Mouse (Mus musculus) forebrain, embryonic 15.5 days (tissue): ENCODE measurements around the gene Ggct. TPM values are rescaled to one million over a fixed set of nuclear protein-coding genes. Genes with fewer than 3 reads are reported as not detected.
"Not testable (repeated sequence)": the region's sequence is repeated elsewhere in the genome, so short reads cannot be mapped to it uniquely, and the experiment has no call there.

Experiments
- ATAC-seq: fragments of 200-750 bp; cut with Nextera tagmentation; replicated peaks from 2 replicates; pipeline ENCODE4 v1.8.0; 2017; ENCODE audit warnings: mild to moderate bottlenecking, moderate TSS enrichment, moderate library complexity
- H3K27ac ChIP-seq: fragments of 300-500 bp; sonication (generic); replicated peaks from 2 replicates; pipeline ENCODE4 v1.5.1; 2015; ENCODE audit warnings: mild to moderate bottlenecking, inconsistent platforms
- H3K27me3 ChIP-seq: fragments of 300-500 bp; sonication (generic); 2 replicates; pipeline ENCODE4 v1.6.1; 2015; ENCODE audit warnings: inconsistent platforms
- H3K36me3 ChIP-seq: fragments of 300-500 bp; sonication (generic); 2 replicates; pipeline ENCODE4 v1.6.1; 2015; ENCODE audit warnings: mild to moderate bottlenecking, inconsistent platforms
- H3K4me1 ChIP-seq: fragments of 300-500 bp; sonication (generic); 2 replicates; pipeline ENCODE4 v1.6.1; 2015; ENCODE audit warnings: inconsistent platforms
- H3K4me2 ChIP-seq: fragments of 300-500 bp; sonication (generic); replicated peaks from 2 replicates; pipeline ENCODE4 v1.6.1; 2015; ENCODE audit warnings: mild to moderate bottlenecking, inconsistent platforms
- H3K4me3 ChIP-seq: fragments of 300-500 bp; sonication (generic); 2 replicates; pipeline ENCODE4 v1.5.1; 2015; ENCODE audit warnings: mild to moderate bottlenecking, inconsistent platforms
- H3K9ac ChIP-seq: fragments of 300-500 bp; sonication (generic); replicated peaks from 2 replicates; pipeline ENCODE4 v1.6.1; 2015; ENCODE audit warnings: mild to moderate bottlenecking, inconsistent platforms
- H3K9me3 ChIP-seq: fragments of 300-500 bp; sonication (generic); 2 replicates; pipeline ENCODE4 v1.6.1; 2016; ENCODE audit warnings: inconsistent platforms
- WGBS: fragments of 180-500 bp; shearing (Covaris S2); methylation state at CpG from one replicate; pipeline ENCODE4 v1.1.7; 2015; ENCODE audit warnings: mixed read lengths; 5-methylcytosine and 5-hydroxymethylcytosine counted together
- polyA plus RNA-seq: library from polyadenylated mRNA; unstranded; fragments of >200 nt; fragmentation: Nextera tagmentation; extraction: Ambion mirVana; gene quantifications from 2 replicates; pipeline ENCODE4 v1.2.1, GENCODE M21; 2015

Gene Ggct
- polyA plus RNA-seq, 1 experiment from 2014 or later: 15.5 TPM

GRCm38 (mm10) chr6:54965234-54965633, 27.5 kb downstream of the Ggct start:
- Histone ChIP-seq H3K36me3 (no peaks in the 10 kb centered on the region), H3K27me3 (no peaks in the 10 kb centered on the region), H3K4me1 (no peaks in the 10 kb centered on the region), H3K9me3 (no peaks in the 10 kb centered on the region), H3K4me3 (no peak overlapping the region), H3K9ac (no peak overlapping the region), H3K27ac (no peak overlapping the region), H3K4me2 (no peak overlapping the region)
- 54% methylated on average over 5 of the region's 5 CpGs for WGBS
- ATAC-seq: no peak

DNA sequence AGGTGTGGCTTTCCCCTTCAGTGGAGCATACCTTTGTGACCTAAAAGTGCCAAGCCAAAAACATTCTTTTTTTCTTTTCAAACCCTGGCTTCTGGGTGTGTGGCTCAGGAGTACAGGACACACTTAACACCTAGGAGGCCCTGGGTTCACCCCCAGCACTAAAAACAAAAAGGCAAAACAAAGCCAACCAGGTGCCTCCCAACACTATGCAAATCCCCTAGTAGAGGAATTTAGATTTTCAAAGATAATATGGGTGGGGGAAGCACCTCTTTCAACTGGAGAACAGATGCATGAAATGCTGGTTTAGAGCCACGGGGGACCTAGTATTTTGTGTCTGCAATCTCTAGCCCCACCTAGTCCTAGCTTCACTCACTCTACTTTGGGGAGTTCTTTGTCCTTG, 28.0 kb downstream of the Ggct start:
- no peak overlapping the region for H3K9ac ChIP-seq
- 65% methylated on average over 1 of the region's 1 CpGs for WGBS
- no peaks in the 10 kb centered on the region for H3K9me3 ChIP-seq
- no peaks in the 10 kb centered on the region for H3K4me1 ChIP-seq
- no peaks in the 10 kb centered on the region for H3K36me3 ChIP-seq
- H3K4me3 ChIP-seq: no peak overlapping the region
- H3K27me3 ChIP-seq: no peaks in the 10 kb centered on the region
- no peak overlapping the region for H3K27ac ChIP-seq
- ATAC-seq: no peak
- no peak overlapping the region for H3K4me2 ChIP-seq

- Histone ChIP-seq H3K27me3 (no peaks in the 10 kb centered on the region), H3K27ac (no peak overlapping the region), H3K9me3 (no peaks in the 10 kb centered on the region), H3K9ac (no peak overlapping the region), H3K36me3 (no peaks in the 10 kb centered on the region), H3K4me1 (no peaks in the 10 kb centered on the region), H3K4me3 (no peak overlapping the region), H3K4me2 (no peak overlapping the region)
- ATAC-seq: no peak
- 83% methylated on average over 2 of the region's 2 CpGs for WGBS
Observed at GRCm38 (mm10) chr6:54963599-54963998, 29.2 kb downstream of the Ggct start.

- Histone ChIP-seq H3K4me1 (no peaks in the 10 kb centered on the region), H3K27ac (no peak overlapping the region), H3K9me3 (no peaks in the 10 kb centered on the region), H3K27me3 (no peaks in the 10 kb centered on the region), H3K4me3 (no peak overlapping the region), H3K9ac (no peak overlapping the region), H3K4me2 (no peak overlapping the region), H3K36me3 (no peaks in the 10 kb centered on the region)
- no peak for ATAC-seq
- 89% methylated on average over 8 of the region's 8 CpGs for WGBS
Observed at GRCm38 (mm10) chr6:54957655-54958054, 35.1 kb downstream of the Ggct start.

GRCm38 (mm10) chr6:54956425-54956824, 36.3 kb downstream of the Ggct start:
- no peaks in the 10 kb centered on the region for H3K27me3 ChIP-seq
- H3K9ac ChIP-seq: no peak overlapping the region
- no peak overlapping the region for H3K27ac ChIP-seq
- 93% methylated on average over 1 of the region's 1 CpGs for WGBS
- no peaks in the 10 kb centered on the region for H3K9me3 ChIP-seq
- ATAC-seq: no peak
- no peak overlapping the region for H3K4me2 ChIP-seq
- no peaks in the 10 kb centered on the region for H3K36me3 ChIP-seq
- no peaks in the 10 kb centered on the region for H3K4me1 ChIP-seq
- H3K4me3 ChIP-seq: no peak overlapping the region

- H3K36me3 ChIP-seq: no peaks in the 10 kb centered on the region
- no peak overlapping the region for H3K4me3 ChIP-seq
- no peaks in the 10 kb centered on the region for H3K9me3 ChIP-seq
- no peak for ATAC-seq
- no peak overlapping the region for H3K27ac ChIP-seq
- H3K9ac ChIP-seq: no peak overlapping the region
- no peaks in the 10 kb centered on the region for H3K4me1 ChIP-seq
- no peaks in the 10 kb centered on the region for H3K27me3 ChIP-seq
- H3K4me2 ChIP-seq: no peak overlapping the region
Observed at GRCm38 (mm10) chr6:54955949-54956348, 36.8 kb downstream of the Ggct start.

DNA sequence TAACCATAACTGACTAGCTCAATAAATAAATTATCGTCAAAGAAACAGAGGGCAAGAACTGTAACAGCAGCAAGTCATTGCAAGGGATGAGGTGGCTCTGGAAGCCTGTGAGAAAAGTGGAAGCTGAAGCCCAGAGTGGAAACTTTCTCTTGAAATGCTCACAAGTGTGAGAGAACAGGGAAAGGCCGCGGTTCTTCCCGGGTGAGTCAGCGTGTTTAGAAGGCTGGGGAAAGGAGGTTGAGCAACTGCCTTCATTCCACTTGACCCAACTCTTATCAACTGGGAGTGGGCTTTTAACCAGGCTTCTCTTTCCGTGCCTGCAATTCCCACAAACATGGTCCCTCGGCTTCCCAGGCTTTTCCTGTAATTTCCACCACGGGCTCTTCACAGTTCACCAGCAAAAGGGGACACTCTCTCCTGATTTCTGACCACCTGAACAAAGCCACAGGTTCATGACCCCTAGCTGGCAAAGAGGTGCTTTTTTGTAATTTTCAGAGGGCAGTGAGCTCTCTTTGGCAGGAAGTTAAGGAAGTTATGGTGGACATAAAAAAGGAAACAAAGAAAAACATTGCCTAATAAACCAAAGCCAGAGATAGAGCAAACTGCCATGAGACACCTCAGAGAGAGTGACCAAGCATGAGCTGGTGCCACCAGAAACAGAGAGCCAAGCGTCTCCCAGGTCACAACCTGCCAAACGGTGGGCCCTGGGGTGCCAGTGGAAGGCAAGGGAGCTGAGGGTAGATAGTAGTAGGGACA, 37.9 kb downstream of the Ggct start:
- H3K27me3 ChIP-seq: no peaks in the 10 kb centered on the region
- H3K9me3 ChIP-seq: no peaks in the 10 kb centered on the region
- no peak overlapping the region for H3K4me3 ChIP-seq
- ATAC-seq: no peak
- no peaks in the 10 kb centered on the region for H3K36me3 ChIP-seq
- no peak overlapping the region for H3K9ac ChIP-seq
- WGBS: 94% methylated on average over 10 of the region's 10 CpGs
- no peak overlapping the region for H3K27ac ChIP-seq
- no peaks in the 10 kb centered on the region for H3K4me1 ChIP-seq
- no peak overlapping the region for H3K4me2 ChIP-seq

GRCm38 (mm10) chr6:54953399-54953798, 39.4 kb downstream of the Ggct start:
- H3K4me3 ChIP-seq, H3K9ac ChIP-seq, H3K4me2 ChIP-seq, H3K36me3 ChIP-seq, H3K4me1 ChIP-seq, H3K27me3 ChIP-seq, H3K9me3 ChIP-seq, H3K27ac ChIP-seq, ATAC-seq: not testable (repeated sequence)
- WGBS: 75% methylated on average over 4 of the region's 4 CpGs

- no peak for ATAC-seq
- Histone ChIP-seq H3K4me3 (no peak overlapping the region), H3K9ac (no peak overlapping the region), H3K4me2 (no peak overlapping the region), H3K4me1 (no peaks in the 10 kb centered on the region), H3K9me3 (no peaks in the 10 kb centered on the region), H3K27me3 (no peaks in the 10 kb centered on the region), H3K27ac (no peak overlapping the region), H3K36me3 (no peaks in the 10 kb centered on the region)
- WGBS: 94% methylated on average over 3 of the region's 3 CpGs
Observed at GRCm38 (mm10) chr6:54952542-54952941, 40.2 kb downstream of the Ggct start.

DNA sequence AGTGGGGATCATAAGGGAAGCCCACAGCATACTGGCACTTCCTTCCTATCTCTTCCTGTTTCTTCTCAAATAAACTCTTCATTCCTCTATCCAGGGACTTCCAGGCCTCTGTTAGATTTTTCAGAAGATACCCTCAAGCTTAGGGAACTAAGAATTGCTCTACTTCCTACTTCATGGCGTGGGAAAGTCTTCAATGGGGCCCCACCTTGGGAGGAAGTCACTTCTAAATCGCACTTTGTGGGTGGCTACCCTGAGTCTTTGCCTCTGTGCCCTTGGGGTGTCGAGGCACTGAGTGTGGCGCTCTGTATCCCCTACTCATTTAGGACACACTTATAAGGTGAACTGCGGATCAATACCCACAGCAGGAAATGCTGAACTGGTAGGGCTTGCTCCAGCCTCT, 44.1 kb downstream of the Ggct start:
- no peak overlapping the region for H3K4me2 ChIP-seq
- 86% methylated on average over 5 of the region's 5 CpGs for WGBS

GRCm38 (mm10) chr6:54946241-54946953, 46.4 kb downstream of the Ggct start:
- H3K9me3 ChIP-seq: no peaks in the 10 kb centered on the region
- no peak overlapping the region for H3K27ac ChIP-seq
- no peak overlapping the region for H3K4me2 ChIP-seq
- ATAC-seq: no peak
- H3K4me3 ChIP-seq: no peak overlapping the region
- 0 out of 2 replicates have a peak, but pooled peaks cover 4% of the 10 kb centered on the region for H3K27me3 ChIP-seq
- WGBS: 70% methylated on average over 4 of the region's 4 CpGs
- H3K36me3 ChIP-seq: no peaks in the 10 kb centered on the region
- H3K9ac ChIP-seq: no peak overlapping the region
- no peaks in the 10 kb centered on the region for H3K4me1 ChIP-seq

More for the DNA sequence above, 44.1 kb downstream of the Ggct start:
- Histone ChIP-seq H3K9me3 (no peaks in the 10 kb centered on the region), H3K4me1 (no peaks in the 10 kb centered on the region), H3K4me3 (no peak overlapping the region), H3K9ac (no peak overlapping the region), H3K27ac (no peak overlapping the region), H3K36me3 (no peaks in the 10 kb centered on the region), H3K27me3 (0 out of 2 replicates have a peak, but pooled peaks cover 4% of the 10 kb centered on the region)
- ATAC-seq: no peak

- Histone ChIP-seq H3K4me1 (no peaks in the 10 kb centered on the region), H3K27me3 (0 out of 2 replicates have a peak, but pooled peaks cover 4% of the 10 kb centered on the region), H3K4me3 (no peak overlapping the region), H3K27ac (no peak overlapping the region), H3K36me3 (no peaks in the 10 kb centered on the region), H3K9ac (no peak overlapping the region), H3K9me3 (no peaks in the 10 kb centered on the region), H3K4me2 (no peak overlapping the region)
- ATAC-seq: no peak
- WGBS: 88% methylated on average over 16 of the region's 16 CpGs
Observed at GRCm38 (mm10) chr6:54944551-54944950, 48.2 kb downstream of the Ggct start.
